Comparison of ENCODE assay signal across 8 mouse cellular contexts in genomic region chr4:148114758-148115391, GRCm38 (mm10). TPM values are rescaled to one million over a fixed set of nuclear protein-coding genes. Genes with fewer than 3 reads are reported as not detected.
DNase-seq lines count a peak whose midpoint lies in the region; ATAC-seq lines count a peak whose summit lies in the region.

No protein-coding gene starts in this region.

- intact Hi-C loops in left cerebral cortex, postnatal 36 days (cut with DNase I): loop anchor here (2.0 kb wide), 1 partner anchor 50 kb away; no protein-coding TSS in a partner anchor

- no peak overlapping the region for H3K27ac ChIP-seq in intestine, embryonic 16.5 days (ENCODE audit: low read length)
- peak overlapping the region; percentile 16; the same call in 1 of the 2 replicates for H3K27ac ChIP-seq in midbrain, embryonic 11.5 days (ENCODE audit: low read depth, low read length)

- no peaks in the 10 kb centered on the region; the same call in none of the 2 replicates for H3K4me1 ChIP-seq in intestine, embryonic 16.5 days (ENCODE audit: control insufficient read depth, insufficient read depth, low read length)
- H3K4me1 ChIP-seq in midbrain, embryonic 11.5 days (ENCODE audit: control insufficient read depth, insufficient read depth, low read length): peaks cover 10% of the 10 kb centered on the region

- no peak overlapping the region for H3K4me3 ChIP-seq in intestine, embryonic 16.5 days (ENCODE audit: low read length)
- H3K4me3 ChIP-seq in midbrain, embryonic 11.5 days (ENCODE audit: low read depth, low read length): no peak overlapping the region

- WGBS in intestine, embryonic 16.5 days: 5% methylated on average over 15 of the region's 15 CpGs
- 2% methylated on average over 15 of the region's 15 CpGs for WGBS in midbrain, embryonic 11.5 days

- H3K36me3 ChIP-seq in intestine, embryonic 16.5 days (ENCODE audit: control insufficient read depth, insufficient read depth, low read length): no peaks in the 10 kb centered on the region
- no peaks in the 10 kb centered on the region for H3K36me3 ChIP-seq in midbrain, embryonic 11.5 days (ENCODE audit: control insufficient read depth, insufficient read depth, low read length)

- DNase-seq in adrenal gland, adult 8-10 months: peak; percentile 67
- DNase-seq in embryo, embryonic 9.5 days (ENCODE audit: extremely low spot score): peak; percentile 92
- DNase-seq in left cerebral cortex, postnatal 36 days (ENCODE audit: low spot score in 2 of 2): peak; percentile 78 to 80
- DNase-seq in midbrain, embryonic 11.5 days (ENCODE audit: low spot score, missing footprints): peak; percentile 98
- peak; percentile 25 to 45 for DNase-seq in right cerebral cortex, postnatal 36 days (ENCODE audit: low spot score in 2 of 2)
- peak; percentile 72 to 87 for DNase-seq in urinary bladder, postnatal 36 days (ENCODE audit: low spot score in 2 of 2)

- H3K9ac ChIP-seq in intestine, embryonic 16.5 days (ENCODE audit: low read depth, low read length): no peak overlapping the region
- peak overlapping the region; percentile 47 for H3K9ac ChIP-seq in midbrain, embryonic 11.5 days (ENCODE audit: low read length)

- H3K9me3 ChIP-seq in intestine, embryonic 16.5 days (ENCODE audit: control insufficient read depth, low read length): peaks cover 4% of the 10 kb centered on the region; the same call in 1 of the 2 replicates
- H3K9me3 ChIP-seq in midbrain, embryonic 11.5 days (ENCODE audit: control insufficient read depth, low read length): no peaks in the 10 kb centered on the region; the same call in 1 of the 2 replicates

- ATAC-seq in granulocyte monocyte progenitor cell, adult 5-6 weeks (replicated peaks; ENCODE audit: poor library complexity, severe bottlenecking): peak; percentile 84
- peak; percentile 41; the same call in 1 of the 2 replicates for ATAC-seq in intestine, embryonic 16.5 days
- peak; percentile 70 for ATAC-seq in midbrain, embryonic 11.5 days (ENCODE audit: low FRiP score)

- H3K4me2 ChIP-seq in intestine, embryonic 16.5 days (ENCODE audit: low read depth, low read length): peak overlapping the region; percentile 36; the same call in 1 of the 2 replicates
- no peak overlapping the region; the same call in 1 of the 2 replicates for H3K4me2 ChIP-seq in midbrain, embryonic 11.5 days

- H3K27me3 ChIP-seq in intestine, embryonic 16.5 days (replicated peaks; ENCODE audit: control insufficient read depth, insufficient read depth, low read length): 0 out of 2 replicates have a peak, but pooled peaks cover 2% of the 10 kb centered on the region
- no peaks in the 10 kb centered on the region for H3K27me3 ChIP-seq in midbrain, embryonic 11.5 days (ENCODE audit: control insufficient read depth, insufficient read depth, low read length)

RNA-seq across cellular contexts. Expression of gene Mad2l2, which starts 15.3 kb away (rescaled TPM):
- 10 to 100 TPM; 24.5 to 32.7 (median 28.9) TPM for total RNA-seq in adrenal gland, adult 8-10 months (2022)
- 27.7 and 36.6 TPM in 2 replicates for total RNA-seq in granulocyte monocyte progenitor cell, adult 5-6 weeks (2014; fragmentation: Nextera tagmentation)
- 4.3 and 10.0 TPM in 2 replicates for total RNA-seq in granulocyte monocyte progenitor cell, adult 5-6 weeks (2017)
- polyA plus RNA-seq in intestine, embryonic 16.5 days (2015; fragmentation: Nextera tagmentation; extraction: Ambion mirVana): 29.3 and 30.1 TPM in 2 replicates
- total RNA-seq in left cerebral cortex, postnatal 36 days (2021): 10 to 100 TPM; 14.7 to 15.2 TPM
- polyA plus RNA-seq in midbrain, embryonic 11.5 days (2014; fragmentation: Nextera tagmentation; extraction: Ambion mirVana): 82.7 and 83.6 TPM in 2 replicates

RNA-seq across cellular contexts. Expression of gene Draxin, which starts 15.6 kb away (rescaled TPM):
- total RNA-seq in adrenal gland, adult 8-10 months (2022): under 1 TPM; 0.06 to 0.15 (median 0.12) TPM
- not detected in 2 replicates for total RNA-seq in granulocyte monocyte progenitor cell, adult 5-6 weeks (2014; fragmentation: Nextera tagmentation)
- total RNA-seq in granulocyte monocyte progenitor cell, adult 5-6 weeks (2017): 0.05 TPM in 1 of 2 replicates, not detected in the other
- polyA plus RNA-seq in intestine, embryonic 16.5 days (2015; fragmentation: Nextera tagmentation; extraction: Ambion mirVana): 0.06 and 0.07 TPM in 2 replicates
- total RNA-seq in left cerebral cortex, postnatal 36 days (2021): under 1 TPM; 0.43 to 0.47 TPM
- polyA plus RNA-seq in midbrain, embryonic 11.5 days (2014; fragmentation: Nextera tagmentation; extraction: Ambion mirVana): 11.5 and 12.7 TPM in 2 replicates

RNA-seq across cellular contexts. Expression of gene Agtrap, which starts 27.0 kb away (rescaled TPM):
- total RNA-seq in adrenal gland, adult 8-10 months (2022): 100 to 1,000 TPM; 117 to 136 (median 124) TPM
- total RNA-seq in granulocyte monocyte progenitor cell, adult 5-6 weeks (2014; fragmentation: Nextera tagmentation): 28.5 and 30.0 TPM in 2 replicates
- total RNA-seq in granulocyte monocyte progenitor cell, adult 5-6 weeks (2017): 28.2 and 30.8 TPM in 2 replicates
- polyA plus RNA-seq in intestine, embryonic 16.5 days (2015; fragmentation: Nextera tagmentation; extraction: Ambion mirVana): 19.6 and 22.2 TPM in 2 replicates
- total RNA-seq in left cerebral cortex, postnatal 36 days (2021): 1 to 10 TPM; 5.9 to 7.7 TPM
- 11.7 TPM in 2 replicates for polyA plus RNA-seq in midbrain, embryonic 11.5 days (2014; fragmentation: Nextera tagmentation; extraction: Ambion mirVana)

RNA-seq across cellular contexts. Expression of gene Fbxo6, which starts 37.1 kb away (rescaled TPM):
- total RNA-seq in adrenal gland, adult 8-10 months (2022): 10 to 100 TPM; 50.2 to 84.6 (median 64.4) TPM
- total RNA-seq in granulocyte monocyte progenitor cell, adult 5-6 weeks (2014; fragmentation: Nextera tagmentation): 19.1 and 33.4 TPM in 2 replicates
- 5.6 and 13.8 TPM in 2 replicates for total RNA-seq in granulocyte monocyte progenitor cell, adult 5-6 weeks (2017)
- polyA plus RNA-seq in intestine, embryonic 16.5 days (2015; fragmentation: Nextera tagmentation; extraction: Ambion mirVana): 22.7 and 23.8 TPM in 2 replicates
- 10 to 100 TPM; 26.8 to 33.5 TPM for total RNA-seq in left cerebral cortex, postnatal 36 days (2021)
- 13.1 and 14.2 TPM in 2 replicates for polyA plus RNA-seq in midbrain, embryonic 11.5 days (2014; fragmentation: Nextera tagmentation; extraction: Ambion mirVana)

RNA-seq across cellular contexts. Expression of gene Fbxo44, which starts 45.4 kb away (rescaled TPM):
- 10 to 100 TPM; 15.3 to 41.5 (median 26.8) TPM for total RNA-seq in adrenal gland, adult 8-10 months (2022)
- 2.0 and 2.8 TPM in 2 replicates for total RNA-seq in granulocyte monocyte progenitor cell, adult 5-6 weeks (2014; fragmentation: Nextera tagmentation)
- total RNA-seq in granulocyte monocyte progenitor cell, adult 5-6 weeks (2017): 0.26 and 2.1 TPM in 2 replicates
- 6.8 and 7.3 TPM in 2 replicates for polyA plus RNA-seq in intestine, embryonic 16.5 days (2015; fragmentation: Nextera tagmentation; extraction: Ambion mirVana)
- total RNA-seq in left cerebral cortex, postnatal 36 days (2021): 100 to 1,000 TPM; 143 to 156 TPM
- 65.3 and 71.4 TPM in 2 replicates for polyA plus RNA-seq in midbrain, embryonic 11.5 days (2014; fragmentation: Nextera tagmentation; extraction: Ambion mirVana)

Comparison
In these comparisons a context has a peak if more than half of its experiments do, and no peak if none do; other contexts are left out.
1. DNase-seq: peak in every context shown above with its lines; median percentile 98 in midbrain, embryonic 11.5 days; 92 in embryo, embryonic 9.5 days; 80 in urinary bladder, postnatal 36 days; 79 in left cerebral cortex, postnatal 36 days; 67 in adrenal gland, adult 8-10 months; 35 in right cerebral cortex, postnatal 36 days.